In the genomic region with DNA sequence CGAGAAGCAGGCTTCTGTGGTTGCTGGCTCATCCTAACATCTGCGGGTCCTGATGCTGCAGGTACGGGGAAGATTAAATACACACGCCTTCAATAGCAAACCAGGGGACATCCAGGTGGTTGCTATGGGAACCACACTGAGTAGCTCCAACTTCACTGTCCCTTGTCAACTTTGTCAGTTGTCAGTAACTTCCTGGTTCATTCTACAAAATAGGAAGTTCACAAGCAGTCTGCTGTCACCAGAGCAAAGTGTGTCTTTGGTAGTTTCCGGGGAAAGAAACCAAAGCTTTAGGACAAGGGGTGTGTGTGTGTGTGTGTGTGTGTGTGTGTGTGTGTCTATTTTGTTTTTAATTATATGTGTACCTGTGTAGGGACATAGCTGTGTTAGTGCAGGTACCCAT, we compare ENCODE assay signal across 19 mouse cellular contexts.
DNase-seq lines count a peak whose midpoint lies in the region; ATAC-seq and TF ChIP-seq lines count a peak whose summit lies in the region.
"Had no signal": no experiment of that assay in that cellular context is flagged by ENCODE, and none has a peak within 500 bp of the region (broad histone marks: within the 10 kb centered on the region; RNA-seq: fewer than 3 reads in every experiment).

No protein-coding gene starts in this region.

- H3K4me2 ChIP-seq in lung, postnatal 0 days (replicated peaks; ENCODE audit: low read depth, low read length) = no peak overlapping the region
- H3K4me2 ChIP-seq: heart, embryonic 15.5 days; hindbrain, embryonic 12.5 days; neural tube, embryonic 13.5 days had no signal

- ATAC-seq in lung, postnatal 0 days = no peak
- peak; percentile 59 for ATAC-seq in common myeloid progenitor, adult 5-6 weeks (replicated peaks; ENCODE audit: low read depth, poor library complexity, severe bottlenecking)
- ATAC-seq: forebrain, embryonic 16.5 days; intestine, embryonic 16.5 days had no signal

- no peak for TF ChIP-seq EP300 in lung, postnatal 0 days (IDR thresholded peaks at IDR 0.05)

- H3K27ac ChIP-seq in lung, postnatal 0 days (ENCODE audit: low read length) = no peak overlapping the region
- H3K27ac ChIP-seq: heart, embryonic 15.5 days; hindbrain, embryonic 12.5 days; kidney, postnatal 0 days; neural tube, embryonic 13.5 days; stomach, postnatal 0 days had no signal

- H3K4me1 ChIP-seq in lung, postnatal 0 days (ENCODE audit: insufficient read depth, low read depth, low read length) = no peaks in the 10 kb centered on the region
- H3K4me1 ChIP-seq: megakaryocyte, embryonic 14.5 days had no signal

- H3K9ac ChIP-seq in lung, postnatal 0 days (replicated peaks; ENCODE audit: low read depth) = no peak overlapping the region
- H3K9ac ChIP-seq: heart, embryonic 15.5 days; hindbrain, embryonic 12.5 days; neural tube, embryonic 13.5 days had no signal

- no peak for TF ChIP-seq CTCF in lung, postnatal 0 days (IDR thresholded peaks at IDR 0.05)

- H3K36me3 ChIP-seq in lung, postnatal 0 days (ENCODE audit: insufficient read depth, low read length) = no peaks in the 10 kb centered on the region
- H3K36me3 ChIP-seq: heart, embryonic 15.5 days; hindbrain, embryonic 12.5 days; neural tube, embryonic 13.5 days had no signal

- peak; percentile 8 for DNase-seq in lung, postnatal 0 days (ENCODE audit: low spot score)
- no peak for DNase-seq in lung, postnatal 10 days
- peak; percentile 50 for DNase-seq in CD4-positive helper T cell, adult 2 months (ENCODE audit: low read depth, low spot score)
- peak; percentile 69 for DNase-seq in naive thymus-derived CD4-positive, alpha-beta T cell, adult 2 months (ENCODE audit: low read depth)
- no peak for DNase-seq in cerebellum, adult 8-10 months
- no peak for DNase-seq in ovary, postnatal 14 days (ENCODE audit: low spot score)
- DNase-seq: cerebellum, adult 2 months; heart, adult 18-20 months; liver; thymus, postnatal 36 days had no signal

- no peaks in the 10 kb centered on the region for H3K27me3 ChIP-seq in lung, postnatal 0 days (replicated peaks; ENCODE audit: insufficient read depth, low read length)
- H3K27me3 ChIP-seq: heart, embryonic 15.5 days; hindbrain, embryonic 12.5 days; neural tube, embryonic 13.5 days had no signal

- WGBS in lung, postnatal 0 days = 64% methylated on average over 5 of the region's 5 CpGs

- H3K4me3 ChIP-seq in lung, postnatal 0 days (ENCODE audit: low read depth, low read length) = no peak overlapping the region
- H3K4me3 ChIP-seq: heart, embryonic 15.5 days; hindbrain, embryonic 12.5 days; megakaryocyte, embryonic 14.5 days; neural tube, embryonic 13.5 days had no signal

- no peaks in the 10 kb centered on the region for H3K9me3 ChIP-seq in lung, postnatal 0 days (ENCODE audit: low read length)
- H3K9me3 ChIP-seq: heart, embryonic 15.5 days; hindbrain, embryonic 12.5 days; neural tube, embryonic 13.5 days had no signal

Comparison
In these comparisons a context has a peak if more than half of its experiments do, and no peak if none do; other contexts are left out.
1. DNase-seq: peak in lung, postnatal 0 days (single experiment), CD4-positive helper T cell, adult 2 months (single experiment) and naive thymus-derived CD4-positive, alpha-beta T cell, adult 2 months (single experiment); none in lung, postnatal 10 days (single experiment), cerebellum, adult 8-10 months (single experiment) and ovary, postnatal 14 days (single experiment).